Mouse (Mus musculus) kidney, embryonic 15.5 days (tissue): ENCODE results near the gene Aff3. TPM values are rescaled to one million over a fixed set of nuclear protein-coding genes. Genes with fewer than 3 reads are reported as not detected.

Experiments used
- ATAC-seq: fragments of 200-750 bp; cut with Nextera tagmentation; replicated peaks from 2 replicates; pipeline ENCODE4 v1.8.0; 2017; ENCODE audit warnings: moderate TSS enrichment; ENCODE audit not compliant: low FRiP score
- H3K27ac ChIP-seq: fragments of 300-500 bp; sonication (generic); 2 replicates; pipeline ENCODE4 v1.5.1; 2015; ENCODE audit warnings: mild to moderate bottlenecking, inconsistent platforms
- H3K27me3 ChIP-seq: fragments of 300-500 bp; sonication (generic); 2 replicates; pipeline ENCODE4 v1.6.1; 2015; ENCODE audit warnings: inconsistent platforms
- H3K36me3 ChIP-seq: fragments of 300-500 bp; sonication (generic); 2 replicates; pipeline ENCODE4 v1.6.1; 2015; ENCODE audit warnings: inconsistent platforms
- H3K4me1 ChIP-seq: fragments of 300-500 bp; sonication (generic); 2 replicates; pipeline ENCODE4 v1.6.1; 2015; ENCODE audit warnings: inconsistent platforms
- H3K4me2 ChIP-seq: fragments of 300-500 bp; sonication (generic); 2 replicates; pipeline ENCODE4 v1.6.1; 2015; ENCODE audit warnings: moderate library complexity, mild to moderate bottlenecking, inconsistent platforms
- H3K4me3 ChIP-seq: fragments of 300-500 bp; sonication (generic); replicated peaks from 2 replicates; pipeline ENCODE4 v1.5.1; 2015; ENCODE audit warnings: mild to moderate bottlenecking, inconsistent platforms
- H3K9ac ChIP-seq: fragments of 300-500 bp; sonication (generic); 2 replicates; pipeline ENCODE4 v1.6.1; 2015; ENCODE audit warnings: mild to moderate bottlenecking, inconsistent platforms
- H3K9me3 ChIP-seq: fragments of 300-500 bp; sonication (generic); replicated peaks from 2 replicates; pipeline ENCODE4 v1.6.1; 2016; ENCODE audit warnings: inconsistent platforms
- WGBS: fragments of 180-500 bp; shearing (Covaris S2); methylation state at CpG from one replicate; pipeline ENCODE4 v1.1.7; 2015; ENCODE audit warnings: mixed read lengths; 5-methylcytosine and 5-hydroxymethylcytosine counted together
- polyA plus RNA-seq: library from polyadenylated mRNA; unstranded; fragments of >200 nt; fragmentation: Nextera tagmentation; extraction: Ambion mirVana; gene quantifications from 2 replicates; pipeline ENCODE4 v1.2.1, GENCODE M21; 2015

The Aff3 gene
- polyA plus RNA-seq, 1 experiment from 2014 or later, result 7.5 TPM

DNA sequence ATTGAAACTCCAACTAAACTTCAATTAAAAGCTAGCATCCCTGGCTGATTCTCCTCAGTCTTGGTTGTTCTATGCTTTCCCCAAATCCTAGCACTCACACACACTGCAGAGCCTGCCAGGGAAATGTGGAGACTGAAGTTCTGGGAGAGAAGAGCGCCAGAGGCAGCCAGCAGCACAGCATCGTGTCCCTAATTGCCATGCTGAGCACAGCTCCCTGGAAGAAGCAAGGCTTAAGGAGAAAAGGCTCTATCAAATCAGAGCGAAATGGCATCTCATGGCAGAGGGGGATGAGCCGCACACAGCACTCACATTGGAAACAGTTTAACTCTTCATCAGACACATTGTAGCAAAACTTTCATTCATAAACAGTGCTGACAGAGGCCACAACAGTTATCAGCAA lies 254.3 kb downstream of the Aff3 start:
- Histone ChIP-seq H3K27me3 (no peaks in the 10 kb centered on the region), H3K4me2 (no peak overlapping the region), H3K9me3 (no peaks in the 10 kb centered on the region), H3K4me3 (no peak overlapping the region), H3K4me1 (no peaks in the 10 kb centered on the region), H3K36me3 (no peaks in the 10 kb centered on the region), H3K27ac (no peak overlapping the region), H3K9ac (no peak overlapping the region)
- WGBS, result 58% methylated on average over 4 of the region's 4 CpGs
- no peak for ATAC-seq

GRCm38 (mm10) chr1:38408241-38408640 lies 256.5 kb downstream of the Aff3 start:
- ATAC-seq, result no peak
- no peak overlapping the region for H3K4me2 ChIP-seq

GRCm38 (mm10) chr1:38403781-38404180 lies 261.0 kb downstream of the Aff3 start:
- Histone ChIP-seq H3K27me3 (no peaks in the 10 kb centered on the region), H3K4me2 (no peak overlapping the region), H3K4me3 (no peak overlapping the region), H3K4me1 (no peaks in the 10 kb centered on the region), H3K36me3 (no peaks in the 10 kb centered on the region), H3K27ac (no peak overlapping the region), H3K9ac (no peak overlapping the region), H3K9me3 (no peaks in the 10 kb centered on the region)
- no peak for ATAC-seq
- 88% methylated on average over 5 of the region's 5 CpGs for WGBS

More at GRCm38 (mm10) chr1:38408241-38408640, 256.5 kb downstream of the Aff3 start:
- no peak overlapping the region for H3K4me3 ChIP-seq
- no peaks in the 10 kb centered on the region for H3K4me1 ChIP-seq
- H3K36me3 ChIP-seq, result no peaks in the 10 kb centered on the region
- no peaks in the 10 kb centered on the region for H3K9me3 ChIP-seq
- 76% methylated on average over 3 of the region's 3 CpGs for WGBS
- no peak overlapping the region for H3K27ac ChIP-seq
- no peaks in the 10 kb centered on the region for H3K27me3 ChIP-seq
- no peak overlapping the region for H3K9ac ChIP-seq

DNA sequence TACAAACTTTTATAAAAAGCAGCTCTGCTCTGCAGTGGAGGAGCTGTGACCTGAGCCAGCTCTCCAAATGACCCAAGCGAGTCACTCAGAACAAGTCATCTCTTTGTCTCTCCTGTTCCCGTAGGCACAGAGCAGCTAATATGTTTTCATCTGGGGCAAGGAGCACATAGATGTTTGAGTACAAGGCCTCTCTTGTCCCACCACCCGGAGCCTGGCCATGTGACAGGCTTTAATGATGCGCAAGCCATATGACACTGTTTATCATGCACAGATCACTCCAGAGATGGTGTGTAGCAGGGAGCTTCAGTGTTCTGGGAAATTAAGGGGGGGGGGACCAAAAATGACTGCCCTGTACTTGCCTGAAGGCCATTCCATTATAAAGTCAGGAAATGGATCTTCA lies 262.9 kb downstream of the Aff3 start:
- H3K4me3 ChIP-seq, result no peak overlapping the region
- ATAC-seq, result no peak
- H3K27ac ChIP-seq, result no peak overlapping the region
- H3K9ac ChIP-seq, result no peak overlapping the region
- H3K36me3 ChIP-seq, result no peaks in the 10 kb centered on the region
- 64% methylated on average over 4 of the region's 4 CpGs for WGBS
- no peaks in the 10 kb centered on the region for H3K27me3 ChIP-seq
- no peak overlapping the region for H3K4me2 ChIP-seq
- no peaks in the 10 kb centered on the region for H3K9me3 ChIP-seq
- H3K4me1 ChIP-seq, result peaks cover 11% of the 10 kb centered on the region

DNA sequence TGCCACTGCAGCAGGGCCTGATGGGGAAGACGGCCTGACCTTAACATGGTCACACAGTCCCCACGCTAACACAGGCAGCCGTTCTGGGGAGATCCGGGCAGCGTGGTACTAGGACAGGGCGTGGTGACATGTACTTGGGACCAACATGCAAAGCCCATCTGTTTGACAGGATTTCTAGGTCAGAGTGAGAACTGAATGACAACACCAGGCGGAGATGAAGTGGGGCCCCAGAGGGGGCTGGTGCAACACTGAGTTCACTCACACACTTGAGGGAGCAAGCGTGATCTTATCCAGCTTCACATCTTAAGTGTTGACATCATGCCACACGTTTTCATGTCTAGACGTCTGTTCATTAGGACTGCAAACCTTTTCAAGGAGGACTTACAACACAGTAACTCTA lies 265.5 kb downstream of the Aff3 start:
- Histone ChIP-seq H3K4me1 (peaks cover 23% of the 10 kb centered on the region), H3K4me2 (no peak overlapping the region), H3K36me3 (no peaks in the 10 kb centered on the region), H3K27ac (no peak overlapping the region), H3K9me3 (no peaks in the 10 kb centered on the region), H3K9ac (no peak overlapping the region), H3K4me3 (no peak overlapping the region), H3K27me3 (no peaks in the 10 kb centered on the region)
- no peak for ATAC-seq
- 85% methylated on average over 10 of the region's 10 CpGs for WGBS

DNA sequence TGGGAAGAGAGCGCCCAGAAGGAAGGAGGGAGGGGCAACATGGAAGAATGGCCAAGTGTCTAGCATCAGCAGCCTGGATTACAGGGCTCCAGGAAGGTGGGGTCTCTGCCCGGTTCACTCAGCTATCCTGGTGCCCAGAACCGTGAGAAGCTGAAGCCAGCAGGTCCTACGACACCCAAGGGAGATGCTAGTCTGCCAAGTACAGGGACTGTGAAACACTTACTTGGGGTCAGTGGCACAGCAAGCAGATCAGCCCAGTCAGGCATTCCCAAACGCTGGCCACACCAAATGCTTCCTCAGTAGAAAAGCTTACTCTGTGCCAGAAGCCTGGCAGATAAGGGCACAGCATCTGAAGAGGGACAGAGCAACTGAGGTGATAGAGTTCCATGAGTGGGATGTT lies 266.2 kb downstream of the Aff3 start:
- peaks cover 29% of the 10 kb centered on the region for H3K4me1 ChIP-seq
- no peak for ATAC-seq
- no peaks in the 10 kb centered on the region for H3K9me3 ChIP-seq
- 68% methylated on average over 5 of the region's 5 CpGs for WGBS
- H3K4me2 ChIP-seq, result no peak overlapping the region
- no peaks in the 10 kb centered on the region for H3K27me3 ChIP-seq
- no peaks in the 10 kb centered on the region for H3K36me3 ChIP-seq
- H3K9ac ChIP-seq, result no peak overlapping the region
- H3K27ac ChIP-seq, result no peak overlapping the region
- no peak overlapping the region for H3K4me3 ChIP-seq

- H3K27ac ChIP-seq, result no peak overlapping the region
- no peaks in the 10 kb centered on the region for H3K9me3 ChIP-seq
- 46% methylated on average over 11 of the region's 11 CpGs for WGBS
- no peak for ATAC-seq
- no peaks in the 10 kb centered on the region for H3K36me3 ChIP-seq
- peaks cover 39% of the 10 kb centered on the region for H3K4me1 ChIP-seq
- H3K4me3 ChIP-seq, result no peak overlapping the region
- no peak overlapping the region for H3K9ac ChIP-seq
- H3K27me3 ChIP-seq, result no peaks in the 10 kb centered on the region
- no peak overlapping the region for H3K4me2 ChIP-seq
These were observed 269.5 kb downstream of the Aff3 start for GRCm38 (mm10) chr1:38395194-38395681.

- Histone ChIP-seq H3K4me1 (peaks cover 39% of the 10 kb centered on the region), H3K27me3 (no peaks in the 10 kb centered on the region), H3K9ac (no peak overlapping the region), H3K4me3 (no peak overlapping the region), H3K27ac (no peak overlapping the region), H3K4me2 (no peak overlapping the region), H3K9me3 (no peaks in the 10 kb centered on the region), H3K36me3 (no peaks in the 10 kb centered on the region)
- WGBS, result 41% methylated on average over 5 of the region's 5 CpGs
- 0 out of 2 replicates have a peak, but pooled peaks have one; percentile 9 for ATAC-seq
These were observed 270.3 kb downstream of the Aff3 start for GRCm38 (mm10) chr1:38394493-38394892.

DNA sequence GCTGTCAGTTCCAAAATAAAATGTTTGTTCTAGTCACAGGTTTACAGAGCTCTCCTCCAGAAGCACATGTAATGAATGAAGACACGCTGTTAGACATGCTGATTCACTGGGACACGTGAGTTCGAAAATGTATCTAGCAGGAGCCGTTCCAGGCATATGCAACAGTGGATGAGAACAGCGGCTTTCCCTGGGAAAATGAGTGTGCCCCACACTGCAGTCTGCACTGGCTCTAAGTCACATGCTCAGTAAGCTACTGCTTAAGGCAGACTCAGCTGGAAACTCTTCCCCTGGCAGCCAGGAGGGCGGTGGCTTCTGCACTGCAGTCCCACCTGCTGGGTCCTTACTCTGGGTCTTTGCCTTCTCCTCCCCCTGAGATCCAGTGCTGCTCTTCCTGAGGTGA lies 271.2 kb downstream of the Aff3 start:
- no peak overlapping the region for H3K4me3 ChIP-seq
- H3K27ac ChIP-seq, result no peak overlapping the region
- no peaks in the 10 kb centered on the region for H3K36me3 ChIP-seq
- H3K9ac ChIP-seq, result no peak overlapping the region
- 60% methylated on average over 6 of the region's 6 CpGs for WGBS
- H3K9me3 ChIP-seq, result no peaks in the 10 kb centered on the region
- H3K27me3 ChIP-seq, result no peaks in the 10 kb centered on the region
- peaks cover 40% of the 10 kb centered on the region for H3K4me1 ChIP-seq
- ATAC-seq, result no peak; the same call in 1 of the 2 replicates
- no peak overlapping the region for H3K4me2 ChIP-seq

GRCm38 (mm10) chr1:38392928-38393327 lies 271.8 kb downstream of the Aff3 start:
- ATAC-seq, result no peak
- H3K36me3 ChIP-seq, result no peaks in the 10 kb centered on the region
- no peak overlapping the region for H3K4me2 ChIP-seq
- peaks cover 35% of the 10 kb centered on the region for H3K4me1 ChIP-seq
- 48% methylated on average over 2 of the region's 2 CpGs for WGBS
- H3K9me3 ChIP-seq, result no peaks in the 10 kb centered on the region
- no peak overlapping the region for H3K9ac ChIP-seq
- no peak overlapping the region for H3K27ac ChIP-seq
- no peaks in the 10 kb centered on the region for H3K27me3 ChIP-seq
- no peak overlapping the region for H3K4me3 ChIP-seq

- WGBS, result 76% methylated on average over 7 of the region's 7 CpGs
- Histone ChIP-seq H3K36me3 (no peaks in the 10 kb centered on the region), H3K27ac (no peak overlapping the region), H3K27me3 (no peaks in the 10 kb centered on the region), H3K4me3 (no peak overlapping the region), H3K4me1 (peaks cover 37% of the 10 kb centered on the region), H3K9ac (no peak overlapping the region), H3K4me2 (no peak overlapping the region), H3K9me3 (no peaks in the 10 kb centered on the region)
- no peak for ATAC-seq
These were observed 273.9 kb downstream of the Aff3 start for GRCm38 (mm10) chr1:38390886-38391249.

DNA sequence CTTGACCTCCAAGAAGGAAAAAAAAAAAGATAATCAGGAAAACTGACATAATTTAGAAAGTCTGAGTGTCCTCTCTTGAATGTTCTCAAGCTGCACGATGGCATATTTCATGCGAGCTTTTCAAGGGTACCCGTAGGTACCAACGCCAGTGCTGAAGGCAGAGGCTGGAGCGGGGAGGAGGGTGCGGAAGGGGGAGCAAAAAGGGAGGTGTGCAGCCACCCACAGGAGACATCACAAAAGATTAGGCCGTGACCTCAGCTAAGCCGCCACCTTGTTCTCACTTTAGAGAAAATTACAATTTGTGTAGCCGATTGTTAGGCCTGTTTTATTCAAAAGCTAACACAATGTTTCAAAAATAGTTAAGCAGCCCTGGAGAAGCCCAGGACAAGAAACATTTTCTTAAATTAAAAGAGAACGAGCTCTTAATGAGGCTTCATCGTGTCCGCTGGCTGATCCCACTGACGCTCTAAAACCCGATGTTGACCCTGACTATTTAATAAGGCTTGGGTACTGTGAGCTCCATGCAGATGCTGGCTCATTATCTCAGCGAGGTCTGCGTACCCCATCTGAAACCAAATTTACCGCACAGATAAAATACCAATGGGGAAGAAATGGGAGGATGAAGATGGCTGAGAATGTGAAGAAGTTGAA lies 274.4 kb downstream of the Aff3 start:
- Histone ChIP-seq H3K4me2 (no peak overlapping the region), H3K27me3 (no peaks in the 10 kb centered on the region), H3K9me3 (no peaks in the 10 kb centered on the region), H3K36me3 (no peaks in the 10 kb centered on the region), H3K4me1 (peaks cover 38% of the 10 kb centered on the region), H3K9ac (no peak overlapping the region), H3K4me3 (no peak overlapping the region), H3K27ac (no peak overlapping the region)
- 92% methylated on average over 17 of the region's 17 CpGs for WGBS
- no peak for ATAC-seq

DNA sequence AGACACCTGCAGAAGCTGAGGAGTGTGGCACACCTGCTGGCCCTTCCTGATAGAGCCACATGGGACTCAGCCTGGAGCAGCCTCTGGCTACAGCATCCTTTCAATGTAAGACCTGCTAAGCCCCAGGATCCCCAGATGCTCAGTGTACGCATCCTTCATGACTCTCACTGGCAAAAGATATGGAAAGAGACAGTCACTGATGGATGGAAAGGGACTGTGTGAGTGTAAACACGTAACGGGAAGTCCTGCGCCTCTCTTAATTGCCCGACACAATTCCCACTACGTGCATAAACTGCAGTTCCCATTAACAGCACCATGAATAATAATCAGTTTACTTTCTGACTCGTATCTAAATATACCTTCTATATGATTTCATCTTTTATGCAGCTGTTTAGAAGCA lies 275.2 kb downstream of the Aff3 start:
- WGBS, result 87% methylated on average over 7 of the region's 7 CpGs
- Histone ChIP-seq H3K9ac (no peak overlapping the region), H3K36me3 (no peaks in the 10 kb centered on the region), H3K4me2 (no peak overlapping the region), H3K9me3 (no peaks in the 10 kb centered on the region), H3K4me3 (no peak overlapping the region), H3K27me3 (no peaks in the 10 kb centered on the region), H3K4me1 (peaks cover 39% of the 10 kb centered on the region), H3K27ac (no peak overlapping the region)
- no peak for ATAC-seq
